Mouse (Mus musculus) mature B cell (primary cell): ENCODE results near the gene Fam219b.

Experiments
- in situ Hi-C: fragments of 300-500 bp; cut with MboI; formaldehyde crosslinking; loops from 2 replicates; pipeline ENCODE4 v1.14.3; 2019

Fam219b gene

DNA sequence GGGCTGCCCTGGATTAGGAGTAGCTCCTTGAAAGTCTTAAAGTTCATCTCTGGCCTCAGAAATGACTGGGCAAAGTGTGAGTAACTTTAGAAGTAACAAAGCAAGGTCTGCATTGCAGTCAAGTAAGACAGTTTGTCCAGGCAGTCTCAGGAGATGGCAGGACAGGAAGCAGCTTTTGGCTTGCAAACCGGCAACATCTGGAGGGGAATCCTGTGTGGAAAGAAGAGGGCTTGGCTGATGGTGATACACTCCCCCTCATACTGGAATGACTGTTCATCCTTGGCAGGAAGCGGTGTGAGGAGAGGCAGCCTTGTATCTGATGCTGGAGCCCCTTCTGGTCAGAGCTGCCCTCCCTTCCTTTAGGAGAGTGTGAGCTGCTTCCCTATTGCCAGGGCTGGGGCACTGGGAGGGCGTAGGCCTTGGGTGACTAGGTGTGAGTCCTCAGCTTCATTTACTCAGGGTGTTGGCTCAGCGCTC is 25.6 kb downstream of the Fam219b start:
- in situ Hi-C loops: no loop called here

DNA sequence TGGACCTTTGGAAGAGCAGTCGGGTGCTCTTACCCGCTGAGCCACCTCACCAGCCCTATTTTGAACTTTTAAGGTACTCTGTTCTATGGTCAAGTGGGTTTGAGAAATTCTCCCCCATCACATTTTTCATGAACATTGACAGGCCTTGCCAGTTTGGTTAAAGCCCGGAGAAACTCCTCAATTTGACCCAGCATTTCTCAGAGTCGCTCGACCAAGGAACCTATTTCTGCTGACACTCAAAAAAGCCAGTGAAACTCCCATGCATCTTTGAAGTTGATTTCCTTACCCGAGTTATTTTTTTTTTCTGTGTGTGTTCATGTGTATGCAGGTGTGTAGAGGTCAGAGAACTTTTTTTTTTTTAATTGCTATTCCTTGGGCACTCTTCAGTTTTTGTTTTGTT is 27.3 kb downstream of the Fam219b start:
- in situ Hi-C loops: no loop called here

DNA sequence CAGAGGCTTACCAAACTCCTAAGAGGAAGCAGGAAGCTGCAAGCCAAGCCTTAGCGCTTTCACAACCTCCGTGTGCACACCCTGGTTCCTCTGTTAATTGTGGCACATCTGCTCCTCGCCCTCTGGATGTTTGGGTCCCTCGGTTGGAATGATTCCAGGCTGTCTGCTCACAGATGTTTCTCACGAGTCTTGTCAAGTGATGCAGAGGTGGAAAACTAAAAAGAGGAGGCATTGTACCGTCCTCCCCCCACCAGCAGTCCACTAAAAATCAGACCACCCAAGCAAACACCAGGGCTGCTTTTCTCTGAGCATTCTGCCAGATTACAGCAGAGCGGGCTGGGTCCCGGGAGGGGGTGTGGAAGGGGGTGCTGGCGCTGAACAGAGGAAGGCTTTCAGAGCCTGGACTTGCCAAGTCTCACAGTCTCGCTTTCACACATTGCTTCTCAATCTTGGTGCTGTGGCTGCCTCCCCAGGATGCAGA is 28.5 kb downstream of the Fam219b start:
- in situ Hi-C loops: no loop called here

DNA sequence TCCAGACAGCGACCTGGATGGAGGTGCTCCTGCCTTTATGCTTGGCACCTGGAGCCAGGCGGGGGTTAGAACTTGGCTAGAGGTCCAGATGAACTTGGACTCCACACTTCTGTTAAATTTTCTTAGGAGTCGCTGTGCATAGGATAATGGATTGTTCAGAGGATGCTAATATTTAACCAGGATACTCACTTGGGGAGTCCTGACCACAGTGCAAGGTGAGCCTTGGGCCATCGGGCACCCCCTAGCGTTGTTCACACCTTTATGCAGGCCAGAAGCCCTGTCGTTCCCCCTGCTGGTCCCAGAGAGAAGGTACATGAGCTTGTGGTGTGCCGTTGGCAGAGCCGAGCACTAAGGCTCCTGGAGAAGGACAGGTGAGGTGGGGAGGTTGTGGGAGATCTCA is 29.5 kb downstream of the Fam219b start:
- in situ Hi-C loops: no loop called here

DNA sequence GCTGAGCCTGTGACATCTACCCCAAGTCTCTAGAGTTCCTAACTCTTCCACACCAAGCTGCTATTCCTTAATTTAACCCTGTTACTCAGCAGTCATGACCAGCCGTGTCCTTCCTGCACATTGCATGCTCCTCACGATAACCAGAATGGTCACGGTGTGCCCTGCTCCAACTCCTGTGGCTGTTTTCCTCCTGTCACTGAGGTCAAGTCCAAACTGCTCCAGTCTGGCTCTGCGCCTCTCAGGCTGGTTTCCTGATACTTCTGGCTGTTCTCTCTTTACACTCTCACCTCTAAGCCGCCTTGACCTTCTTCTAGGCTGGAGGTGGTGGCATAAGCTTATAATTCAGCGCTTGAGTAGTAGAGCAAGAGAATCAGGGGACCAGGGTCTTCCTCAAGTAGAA is 31.2 kb downstream of the Fam219b start:
- in situ Hi-C loops: no loop called here

DNA sequence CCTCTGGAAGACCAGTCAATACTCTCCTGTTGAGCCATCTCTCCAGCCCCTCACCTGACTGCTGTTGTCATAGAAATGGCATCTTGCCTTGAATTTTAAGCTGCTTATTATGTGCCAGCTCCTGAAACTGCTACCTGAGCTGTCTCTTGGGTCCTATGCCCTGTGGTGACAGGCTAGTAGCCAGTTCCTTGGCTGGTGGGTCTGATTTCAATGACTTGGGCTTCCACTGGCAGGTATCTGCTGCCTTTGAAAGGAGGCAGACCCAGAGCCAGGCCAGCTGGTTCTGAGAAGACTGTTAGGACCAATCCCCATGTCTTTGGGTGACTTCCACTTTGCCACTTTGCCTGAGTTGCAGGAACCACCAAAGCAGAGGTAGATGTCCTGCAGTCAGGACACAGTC is 37.1 kb downstream of the Fam219b start:
- in situ Hi-C loops: no loop called here

DNA sequence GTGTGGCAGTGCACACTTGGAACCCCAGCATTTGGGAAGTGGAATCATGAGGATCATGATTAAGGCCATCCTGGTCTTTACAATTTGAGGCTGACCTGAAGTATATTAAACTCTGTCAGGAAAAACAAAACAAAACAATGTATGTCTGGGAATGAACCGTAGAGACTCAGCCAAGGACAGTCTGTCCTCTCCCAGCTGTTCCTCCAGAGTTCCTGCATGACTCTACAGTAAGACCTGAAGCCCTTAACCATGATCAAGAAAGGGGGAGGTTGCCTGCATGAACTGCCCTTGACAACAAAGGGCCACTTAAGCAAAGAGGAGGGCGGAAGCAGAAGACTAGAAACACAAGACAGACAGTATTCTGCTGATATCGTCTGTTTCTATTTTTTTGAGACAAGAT is 38.2 kb downstream of the Fam219b start:
- in situ Hi-C loops: no loop called here

DNA sequence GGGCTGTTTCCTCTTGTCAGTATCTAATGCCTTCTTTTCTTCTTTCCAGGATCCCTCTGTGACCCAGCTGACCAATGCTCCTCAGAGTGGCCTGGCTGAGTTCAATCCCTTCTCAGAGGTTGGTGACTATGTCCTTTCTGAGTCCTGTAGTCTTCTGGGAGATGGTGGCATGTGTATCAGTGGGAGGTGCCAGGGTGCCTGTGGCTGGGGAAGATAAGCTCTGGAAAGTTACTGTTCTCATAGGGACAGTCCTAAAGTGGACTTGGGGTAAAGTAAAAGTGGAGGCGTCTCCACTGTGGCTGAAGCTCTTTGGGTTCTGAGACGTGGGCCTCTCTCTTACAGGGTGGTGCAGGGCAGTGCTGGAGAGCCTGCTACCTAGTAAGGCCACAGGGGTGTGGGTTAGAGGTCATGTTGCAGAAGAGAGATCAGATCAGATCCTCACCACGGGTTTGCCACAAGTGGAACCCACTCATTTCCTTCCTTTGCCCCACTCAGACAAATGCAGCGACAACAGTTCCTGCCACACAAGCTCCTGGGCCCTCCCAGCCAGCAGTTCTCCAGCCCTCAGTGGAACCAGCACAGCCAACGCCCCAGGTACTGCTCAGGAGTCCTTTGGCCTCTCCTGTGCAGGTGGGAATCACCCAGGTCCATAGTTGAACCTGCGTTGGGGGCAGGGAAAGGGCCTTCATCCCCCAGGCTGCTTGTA is 40.0 kb downstream of the Fam219b start:
- in situ Hi-C loops: no loop called here

DNA sequence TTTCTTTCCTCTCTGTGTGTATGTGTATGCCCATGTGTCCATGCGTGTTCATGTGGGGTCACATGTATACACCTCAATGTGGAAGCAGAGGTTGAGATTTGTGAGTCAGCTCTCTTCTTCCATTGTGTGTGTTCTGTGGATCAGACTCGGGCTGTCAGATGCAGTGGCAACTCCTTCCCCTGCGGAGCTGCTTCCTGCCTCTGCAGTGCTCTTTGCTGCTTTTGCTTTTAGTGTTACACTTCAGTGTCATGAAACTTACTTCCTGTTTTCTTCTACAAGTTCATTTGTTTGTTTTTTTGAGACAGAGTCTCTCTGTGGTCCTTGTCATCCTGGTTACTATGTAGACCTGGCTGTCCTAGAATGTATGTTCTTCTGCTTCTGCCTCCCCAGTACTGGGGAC is 47.7 kb downstream of the Fam219b start:
- in situ Hi-C loops: no loop called here

DNA sequence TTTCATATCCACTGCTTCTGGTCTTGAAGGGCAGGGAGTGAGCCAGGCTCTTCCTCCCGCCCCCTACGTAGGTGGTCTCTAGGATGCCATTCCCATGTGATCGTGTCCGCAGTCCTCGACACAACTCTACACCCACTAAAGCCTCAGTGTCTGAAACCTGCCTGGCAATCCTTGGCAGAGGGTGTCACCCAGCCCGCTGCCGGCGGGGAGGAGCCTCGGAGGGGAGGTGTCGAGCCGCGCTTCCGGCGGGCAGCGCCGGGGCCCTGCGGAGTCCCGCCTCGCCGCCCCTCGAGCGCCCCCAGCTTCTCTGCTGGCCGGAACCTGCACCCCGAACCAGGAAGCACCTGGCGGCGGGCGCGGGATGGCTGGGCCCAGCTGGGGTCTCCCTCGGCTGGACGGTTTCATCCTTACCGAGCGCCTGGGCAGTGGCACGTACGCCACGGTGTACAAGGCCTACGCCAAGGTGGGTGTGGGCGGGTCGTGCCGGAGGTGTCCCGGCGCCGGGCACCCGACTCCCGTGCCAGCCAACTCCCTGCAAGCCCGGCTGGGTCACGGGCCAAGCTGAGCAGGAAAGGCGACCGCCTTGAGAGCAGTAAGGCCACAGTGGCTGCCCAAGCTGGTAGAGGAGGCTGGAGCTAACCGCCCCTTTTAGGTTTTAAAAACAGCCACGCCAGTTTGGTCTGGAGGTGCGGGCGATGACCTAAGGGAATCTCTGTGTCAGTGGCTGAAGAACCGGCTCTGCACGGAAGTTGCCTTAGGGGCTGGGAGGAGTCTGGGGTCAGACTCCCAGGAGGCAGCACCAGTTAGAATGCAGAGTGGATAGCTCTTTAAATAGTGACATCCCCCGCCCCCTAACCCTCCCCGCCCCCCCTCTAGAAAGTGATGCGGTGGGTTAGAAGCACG is 52.1 kb downstream of the Fam219b start, which contains the start of gene Ulk3:
TSS of gene Ulk3 (plus strand) at position 229 of the 903 bp plus-strand sequence.
- in situ Hi-C loops: no loop called here

DNA sequence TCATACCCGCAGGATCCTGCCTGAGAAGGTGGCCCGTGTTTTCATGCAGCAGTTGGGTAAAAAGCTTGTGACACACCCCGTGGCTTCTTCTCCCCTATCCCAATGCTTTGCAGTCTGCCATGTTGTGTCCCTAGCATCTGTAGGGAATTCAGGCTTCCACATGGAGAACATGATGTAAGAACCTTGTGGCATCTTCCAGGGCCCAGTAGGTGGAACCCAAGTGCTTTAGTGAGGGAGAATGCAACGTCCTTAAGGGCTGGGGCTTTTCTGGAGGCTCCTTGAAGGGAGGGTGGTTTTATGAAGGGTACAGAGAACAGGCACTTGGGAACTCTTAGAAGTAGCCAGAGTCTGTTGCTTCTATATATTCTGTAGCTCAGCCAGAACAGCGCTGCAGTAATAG is 53.4 kb downstream of the Fam219b start:
- in situ Hi-C loops: no loop called here
